Mouse (Mus musculus): Measurements from ENCODE around the gene Plin4. TPM values are rescaled to one million over a fixed set of nuclear protein-coding genes. Genes with fewer than 3 reads are reported as not detected.

Plin4 gene
- 524 and 611 TPM in 2 replicates for polyA plus RNA-seq (2012; rRNA removed; ENCODE audit: low replicate concordance)

GRCm38 (mm10) chr17:56109219-56110051 lies at the start of gene Plin4:
Gene Plin4, minus strand, starts transcription at chr17:56109803.

GRCm38 (mm10) chr17:56139858-56140595 lies 30.4 kb upstream of the Plin4 start, which contains the start of gene Sema6b:
Gene Sema6b, minus strand, starts transcription at chr17:56140343.

GRCm38 (mm10) chr17:56121826-56122225 lies 12.2 kb upstream of the Plin4 start, which contains the start of gene Lrg1:
Gene Lrg1, minus strand, starts transcription at chr17:56122001.

GRCm38 (mm10) chr17:56117251-56117710 lies 7.7 kb upstream of the Plin4 start, which contains the start of gene Plin5:
Gene Plin5, minus strand, starts transcription at chr17:56117596.

GRCm38 (mm10) chr17:56078880-56079795 lies 30.5 kb downstream of the Plin4 start, which contains the start of gene Hdgfl2:
Gene Hdgfl2, plus strand, starts transcription at chr17:56079634.

GRCm38 (mm10) chr17:56074827-56075208 lies 34.8 kb downstream of the Plin4 start, which contains the start of gene Ubxn6:
Gene Ubxn6, minus strand, starts transcription at chr17:56075028.

Other genes with a start within 250 kb of the Plin4 start
- gene Zfp119a, start 230.9 kb downstream of the Plin4 start, polyA plus RNA-seq (2012; rRNA removed; ENCODE audit: low replicate concordance): 0.10 and 0.68 TPM in 2 replicates
- gene Zfp959, start 217.7 kb downstream of the Plin4 start, polyA plus RNA-seq (2012; rRNA removed; ENCODE audit: low replicate concordance): 0.65 and 1.2 TPM in 2 replicates
- 0.11 and 0.57 TPM in 2 replicates for gene Zfp119b, start 160.3 kb downstream of the Plin4 start, polyA plus RNA-seq (2012; rRNA removed; ENCODE audit: low replicate concordance)
- 23.6 and 33.9 TPM in 2 replicates for gene Ebi3, start 157.2 kb downstream of the Plin4 start, polyA plus RNA-seq (2012; rRNA removed; ENCODE audit: low replicate concordance)
- gene Yju2, start 150.7 kb downstream of the Plin4 start, polyA plus RNA-seq (2012; rRNA removed; ENCODE audit: low replicate concordance): 5.2 and 7.6 TPM in 2 replicates
- gene Shd, start 139.3 kb downstream of the Plin4 start, polyA plus RNA-seq (2012; rRNA removed; ENCODE audit: low replicate concordance): 1.2 and 1.6 TPM in 2 replicates
- gene Fsd1, start 123.3 kb downstream of the Plin4 start, polyA plus RNA-seq (2012; rRNA removed; ENCODE audit: low replicate concordance): 0.40 and 0.85 TPM in 2 replicates
- gene Stap2, start 104.2 kb downstream of the Plin4 start, polyA plus RNA-seq (2012; rRNA removed; ENCODE audit: low replicate concordance): 40.2 and 48.1 TPM in 2 replicates
- 129 and 143 TPM in 2 replicates for gene Mpnd, start 104.1 kb downstream of the Plin4 start, polyA plus RNA-seq (2012; rRNA removed; ENCODE audit: low replicate concordance)
- gene Sh3gl1, start 73.2 kb downstream of the Plin4 start, polyA plus RNA-seq (2012; rRNA removed; ENCODE audit: low replicate concordance): 97.9 and 107 TPM in 2 replicates
- gene Chaf1a, start 69.4 kb downstream of the Plin4 start, polyA plus RNA-seq (2012; rRNA removed; ENCODE audit: low replicate concordance): 1.5 and 2.4 TPM in 2 replicates
- 66.4 and 86.9 TPM in 2 replicates for gene Ubxn6, start 34.8 kb downstream of the Plin4 start, polyA plus RNA-seq (2012; rRNA removed; ENCODE audit: low replicate concordance)
- 32.3 and 44.8 TPM in 2 replicates for gene Hdgfl2, start 30.2 kb downstream of the Plin4 start, polyA plus RNA-seq (2012; rRNA removed; ENCODE audit: low replicate concordance)
- gene Plin5, start 7.8 kb upstream of the Plin4 start, polyA plus RNA-seq (2012; rRNA removed; ENCODE audit: low replicate concordance): 21.3 and 28.0 TPM in 2 replicates
- 252 and 470 TPM in 2 replicates for gene Lrg1, start 12.2 kb upstream of the Plin4 start, polyA plus RNA-seq (2012; rRNA removed; ENCODE audit: low replicate concordance)
- 11.2 and 35.0 TPM in 2 replicates for gene Sema6b, start 30.5 kb upstream of the Plin4 start, polyA plus RNA-seq (2012; rRNA removed; ENCODE audit: low replicate concordance)
- gene Tnfaip8l1, start 52.7 kb upstream of the Plin4 start, polyA plus RNA-seq (2012; rRNA removed; ENCODE audit: low replicate concordance): 10.9 and 13.6 TPM in 2 replicates
- gene Mydgf, start 74.1 kb upstream of the Plin4 start, polyA plus RNA-seq (2012; rRNA removed; ENCODE audit: low replicate concordance): 52.0 and 64.7 TPM in 2 replicates
- gene Dpp9, start 109.1 kb upstream of the Plin4 start, polyA plus RNA-seq (2012; rRNA removed; ENCODE audit: low replicate concordance): 45.3 and 59.0 TPM in 2 replicates
- gene Fem1a, start 147.0 kb upstream of the Plin4 start, polyA plus RNA-seq (2012; rRNA removed; ENCODE audit: low replicate concordance): 41.0 and 54.6 TPM in 2 replicates
- 27.3 and 29.4 TPM in 2 replicates for gene Ticam1, start 167.0 kb upstream of the Plin4 start, polyA plus RNA-seq (2012; rRNA removed; ENCODE audit: low replicate concordance)
- gene Plin3, start 183.1 kb upstream of the Plin4 start, polyA plus RNA-seq (2012; rRNA removed; ENCODE audit: low replicate concordance): 36.1 and 37.7 TPM in 2 replicates
- not detected in 2 replicates for gene Arrdc5, start 190.5 kb upstream of the Plin4 start, polyA plus RNA-seq (2012; rRNA removed; ENCODE audit: low replicate concordance)
- 5.2 and 8.0 TPM in 2 replicates for gene Uhrf1, start 193.5 kb upstream of the Plin4 start, polyA plus RNA-seq (2012; rRNA removed; ENCODE audit: low replicate concordance)
- gene Kdm4b, start 216.3 kb upstream of the Plin4 start, polyA plus RNA-seq (2012; rRNA removed; ENCODE audit: low replicate concordance): 33.9 and 65.2 TPM in 2 replicates